ENCODE assay signal across 19 mouse cellular contexts in the genomic region with DNA sequence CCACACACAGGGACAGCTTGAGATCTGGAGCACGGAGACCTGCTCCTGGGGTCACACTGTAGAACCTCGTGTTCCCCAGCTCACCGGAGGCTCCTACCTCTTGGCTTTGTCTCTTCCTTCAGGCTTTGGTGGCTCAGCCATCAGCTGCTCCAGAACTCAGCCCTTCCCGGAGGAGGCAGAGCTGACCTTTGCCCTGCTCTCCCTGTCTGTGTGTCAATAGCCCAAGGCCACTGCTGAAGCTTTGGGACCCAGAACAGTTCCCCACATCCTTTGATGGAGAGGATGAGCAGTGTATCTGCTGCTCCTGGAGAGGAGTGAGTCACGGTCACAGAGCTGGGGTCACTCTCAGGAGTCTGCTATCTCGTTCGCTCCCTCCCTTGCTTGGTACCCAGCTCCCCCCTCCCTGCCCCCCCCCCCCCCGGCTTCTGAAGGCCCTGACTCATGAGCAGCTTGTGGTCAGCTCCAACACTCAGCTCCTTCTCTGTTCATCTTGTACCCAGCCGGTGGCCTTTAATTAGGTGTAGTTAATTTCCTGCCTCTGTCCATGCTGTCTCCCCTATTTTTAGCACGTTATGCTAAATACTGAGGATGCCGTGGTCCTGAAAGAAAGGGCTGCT. TPM values are rescaled to one million over a fixed set of nuclear protein-coding genes. Genes with fewer than 3 reads are reported as not detected.
DNase-seq lines count a peak whose midpoint lies in the region; ATAC-seq and TF ChIP-seq lines count a peak whose summit lies in the region.
"Had no signal": no experiment of that assay in that cellular context is flagged by ENCODE, and none has a peak within 500 bp of the region (broad histone marks: within the 10 kb centered on the region; RNA-seq: fewer than 3 reads in every experiment).

No protein-coding gene starts in this region.

- DNase-seq in adrenal gland, adult (ENCODE audit: inconsistent age in 2 of 2, low spot score in 1 of 2) = peak; percentile 62 to 68
- no peak for DNase-seq in adrenal gland, adult 18-20 months (ENCODE audit: low spot score in 2 of 2)
- peak; percentile 47 to 53 for DNase-seq in kidney, postnatal 36 days
- no peak for DNase-seq in kidney, postnatal 4 days
- DNase-seq in midbrain, embryonic 10.5 days (ENCODE audit: low spot score) = no peak
- DNase-seq in midbrain, embryonic 11.5 days (ENCODE audit: low spot score, missing footprints) = no peak
- DNase-seq in gastrocnemius, adult 2 months = no peak
- no peak for DNase-seq in cerebellum, adult 9-11 months
- DNase-seq: adrenal gland, postnatal 10 days; cerebellum, adult 18-20 months; gastrocnemius, postnatal 25 days; heart, postnatal 10 days; midbrain, embryonic 14.5 days; retina, postnatal 1 day; right cerebral cortex, postnatal 4 days; thymus, postnatal 36 days had no signal

- H3K9me3 ChIP-seq in midbrain, embryonic 10.5 days (replicated peaks) = peaks cover under 1% of the 10 kb centered on the region; the same call in 1 of the 2 replicates
- no peaks in the 10 kb centered on the region for H3K9me3 ChIP-seq in midbrain, embryonic 11.5 days (ENCODE audit: control insufficient read depth, low read length)
- H3K9me3 ChIP-seq: intestine, embryonic 15.5 days had no signal

- no peak for ATAC-seq in midbrain, embryonic 11.5 days (ENCODE audit: low FRiP score)
- ATAC-seq: intestine, embryonic 15.5 days had no signal

- intact Hi-C loops in gastrocnemius, adult 2 months (cut with DNase I) = no loop called here

- H3K9ac ChIP-seq in midbrain, embryonic 11.5 days (ENCODE audit: low read length) = no peak overlapping the region
- H3K9ac ChIP-seq: hindbrain, embryonic 14.5 days; intestine, embryonic 15.5 days; limb, embryonic 12.5 days had no signal

- no peaks in the 10 kb centered on the region for H3K27me3 ChIP-seq in midbrain, embryonic 10.5 days (ENCODE audit: low read depth, poor library complexity, severe bottlenecking)
- no peaks in the 10 kb centered on the region for H3K27me3 ChIP-seq in midbrain, embryonic 11.5 days (ENCODE audit: control insufficient read depth, insufficient read depth, low read length)
- H3K27me3 ChIP-seq: intestine, embryonic 15.5 days; limb, embryonic 12.5 days had no signal

- H3K4me3 ChIP-seq in midbrain, embryonic 10.5 days = no peak overlapping the region
- H3K4me3 ChIP-seq in midbrain, embryonic 11.5 days (ENCODE audit: low read depth, low read length) = no peak overlapping the region
- H3K4me3 ChIP-seq in gastrocnemius, adult 2 months = no peak overlapping the region
- H3K4me3 ChIP-seq: intestine, embryonic 15.5 days; limb, embryonic 12.5 days had no signal

- 59% methylated on average over 11 of the region's 11 CpGs for WGBS in midbrain, embryonic 10.5 days
- WGBS in midbrain, embryonic 11.5 days = 60% methylated on average over 11 of the region's 11 CpGs

- H3K27ac ChIP-seq in midbrain, embryonic 10.5 days (replicated peaks) = peak overlapping the region; percentile 28; the same call in 1 of the 2 replicates
- no peak overlapping the region for H3K27ac ChIP-seq in midbrain, embryonic 11.5 days (ENCODE audit: low read depth, low read length)
- H3K27ac ChIP-seq in gastrocnemius, adult 2 months = no peak overlapping the region
- H3K27ac ChIP-seq: hindbrain, embryonic 14.5 days; intestine, embryonic 15.5 days; limb, embryonic 12.5 days had no signal

- no peak overlapping the region for H3K4me2 ChIP-seq in midbrain, embryonic 11.5 days
- H3K4me2 ChIP-seq: hindbrain, embryonic 14.5 days; intestine, embryonic 15.5 days; limb, embryonic 12.5 days had no signal

- H3K4me1 ChIP-seq in midbrain, embryonic 10.5 days = peaks cover 5% of the 10 kb centered on the region
- no peaks in the 10 kb centered on the region for H3K4me1 ChIP-seq in midbrain, embryonic 11.5 days (ENCODE audit: control insufficient read depth, insufficient read depth, low read length)
- H3K4me1 ChIP-seq: limb, embryonic 12.5 days had no signal

- H3K36me3 ChIP-seq in midbrain, embryonic 10.5 days = no peaks in the 10 kb centered on the region
- H3K36me3 ChIP-seq in midbrain, embryonic 11.5 days (ENCODE audit: control insufficient read depth, insufficient read depth, low read length) = no peaks in the 10 kb centered on the region
- H3K36me3 ChIP-seq: intestine, embryonic 15.5 days; limb, embryonic 12.5 days had no signal

- no peak for TF ChIP-seq CTCF in gastrocnemius, adult 2 months (IDR thresholded peaks at IDR 0.05)

RNA-seq across cellular contexts. Expression of gene Ptpn1, which starts 54.5 kb away (rescaled TPM):
- total RNA-seq in adrenal gland, adult 18-20 months (2021) = 10 to 100 TPM; 56.6 to 64.4 TPM
- polyA plus RNA-seq in midbrain, embryonic 10.5 days (2016; fragmentation: Nextera tagmentation; extraction: Ambion mirVana) = 79.2 and 79.8 TPM in 2 replicates
- polyA plus RNA-seq in midbrain, embryonic 11.5 days (2014; fragmentation: Nextera tagmentation; extraction: Ambion mirVana) = 89.8 and 92.6 TPM in 2 replicates
- total RNA-seq in gastrocnemius, adult 2 months (2021) = 10 to 100 TPM; 15.4 to 19.6 TPM

Comparison
In these comparisons a context has a peak if more than half of its experiments do, and no peak if none do; other contexts are left out.
1. DNase-seq: peak in adrenal gland, adult (2 of 2) and kidney, postnatal 36 days (2 of 2); none in adrenal gland, adult 18-20 months (0 of 2), kidney, postnatal 4 days (0 of 2), midbrain, embryonic 10.5 days (single experiment), midbrain, embryonic 11.5 days (single experiment), gastrocnemius, adult 2 months (single experiment) and cerebellum, adult 9-11 months (single experiment).